Mouse (Mus musculus): Measurements from ENCODE around the gene Elovl1.

DNA sequence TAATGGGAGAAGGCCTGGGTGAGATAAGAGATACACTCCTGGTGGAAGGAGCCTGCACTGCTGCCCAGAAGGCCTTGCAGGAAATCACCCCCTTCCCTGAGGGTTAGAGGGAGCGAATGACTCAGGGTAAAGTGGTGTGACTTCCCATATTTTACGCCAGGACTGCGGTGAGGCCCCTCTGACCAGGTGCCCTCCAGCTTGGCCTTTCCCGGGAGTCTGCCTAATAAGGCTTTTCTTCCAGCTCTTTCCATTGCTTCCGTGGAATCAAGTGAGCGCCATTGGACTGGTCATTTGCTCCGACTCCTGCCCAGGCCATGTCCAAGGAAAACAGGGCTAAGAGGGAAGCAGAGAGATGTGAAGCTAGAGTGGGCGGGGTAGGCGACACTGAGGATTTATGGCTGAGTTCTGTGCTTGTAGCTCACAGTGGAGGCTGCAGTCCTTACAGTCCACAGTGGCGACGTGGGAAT is 37.8 kb downstream of the Elovl1 start:
- TF ChIP-seq GATA1 (IDR thresholded peaks at IDR 0.05; ENCODE audit: low read length) (no peak), TAL1 (IDR thresholded peaks at IDR 0.05; ENCODE audit: low read length) (no peak)

All from erythroblast, embryonic 14.5 days (primary cell).